Mouse (Mus musculus): ENCODE measurements around the gene Ddx20. TPM values are rescaled to one million over a fixed set of nuclear protein-coding genes. Genes with fewer than 3 reads are reported as not detected.

Gene Ddx20
- 21.3 and 28.1 TPM in 2 replicates for total RNA-seq (2015; ENCODE audit: low replicate concordance)
- total RNA-seq (2017; ENCODE audit: low replicate concordance) = 25.4 and 33.1 TPM in 2 replicates

DNA sequence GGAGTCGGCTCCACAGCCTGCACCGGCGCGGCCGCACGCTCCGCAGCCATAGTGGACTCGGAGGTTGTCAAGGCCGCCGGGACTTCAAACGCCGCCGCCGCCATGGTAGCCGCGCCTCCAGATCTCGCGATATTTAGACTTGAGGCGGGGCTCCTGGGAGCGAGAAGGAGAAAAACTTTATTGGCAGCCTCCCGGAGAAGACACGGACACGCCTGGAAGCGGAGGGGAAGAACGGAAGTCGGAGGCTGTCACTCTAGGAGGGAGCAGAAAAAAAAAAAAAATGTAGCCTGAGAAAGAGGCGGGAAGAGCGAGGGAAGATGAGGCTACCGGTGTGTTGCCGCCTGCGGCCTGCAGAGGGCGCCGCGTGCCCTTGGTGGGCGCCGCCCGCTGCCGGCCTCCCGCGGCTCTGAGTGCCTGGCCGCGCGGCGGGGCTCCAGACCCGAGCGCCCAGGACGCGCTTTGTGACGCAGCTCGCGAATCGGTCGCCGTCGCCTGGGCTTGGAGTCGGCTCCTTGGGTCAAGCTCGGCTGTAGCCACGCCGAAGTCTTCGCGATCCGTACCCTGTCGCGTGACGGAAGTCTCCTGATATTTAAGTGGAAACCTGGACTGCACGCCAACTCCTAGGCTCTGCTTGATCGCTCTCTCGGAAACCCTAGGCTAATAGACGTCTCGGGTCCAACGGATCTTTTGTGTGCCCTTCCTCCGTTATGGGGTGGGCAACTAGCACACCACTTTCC, at the start of gene Ddx20:
Gene Ddx20, minus strand, starts transcription at position 251 of the 737 bp plus-strand sequence.
- ATAC-seq (replicated peaks; ENCODE audit: low FRiP score, poor library complexity, severe bottlenecking) = peak; percentile 90

DNA sequence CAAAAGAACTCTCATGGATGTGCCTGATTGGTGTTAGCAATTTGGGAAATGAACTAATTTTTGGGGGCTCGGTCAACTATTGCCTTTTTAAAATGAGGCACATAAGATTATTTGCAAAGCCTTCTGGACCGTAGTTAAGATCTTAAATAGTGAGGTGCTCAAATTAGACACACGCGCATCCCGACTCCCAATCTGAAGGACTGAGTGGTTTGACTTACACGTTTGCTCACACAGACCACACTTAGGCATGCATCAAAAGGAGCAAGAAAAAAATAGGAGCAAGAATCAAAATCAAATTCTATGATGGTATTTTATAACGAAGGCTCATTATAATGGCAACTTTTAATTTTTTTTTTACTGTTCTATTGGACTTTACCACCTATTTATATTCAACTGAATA, 49.7 kb upstream of the Ddx20 start:
- ATAC-seq (replicated peaks; ENCODE audit: low FRiP score, poor library complexity, severe bottlenecking) = no peak

DNA sequence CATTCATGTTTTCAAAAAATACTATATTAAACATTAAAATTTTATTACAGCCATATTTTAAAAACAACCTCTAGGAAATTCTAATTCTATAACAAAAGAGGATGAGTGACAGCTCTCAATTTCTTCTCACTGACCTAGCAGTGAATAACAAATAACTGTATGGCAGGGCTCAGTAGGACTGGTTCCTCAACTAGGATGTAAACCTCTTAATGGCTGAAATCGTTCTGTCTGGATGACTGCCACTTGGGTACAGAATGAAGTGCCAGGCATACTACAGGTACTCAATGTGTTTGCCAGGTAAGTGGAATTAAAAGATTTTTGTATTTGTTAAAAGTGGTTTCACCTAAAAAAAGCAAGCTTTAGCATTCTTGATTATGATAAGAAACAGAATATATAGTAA, 48.8 kb upstream of the Ddx20 start:
- ATAC-seq (replicated peaks; ENCODE audit: low FRiP score, poor library complexity, severe bottlenecking) = no peak

DNA sequence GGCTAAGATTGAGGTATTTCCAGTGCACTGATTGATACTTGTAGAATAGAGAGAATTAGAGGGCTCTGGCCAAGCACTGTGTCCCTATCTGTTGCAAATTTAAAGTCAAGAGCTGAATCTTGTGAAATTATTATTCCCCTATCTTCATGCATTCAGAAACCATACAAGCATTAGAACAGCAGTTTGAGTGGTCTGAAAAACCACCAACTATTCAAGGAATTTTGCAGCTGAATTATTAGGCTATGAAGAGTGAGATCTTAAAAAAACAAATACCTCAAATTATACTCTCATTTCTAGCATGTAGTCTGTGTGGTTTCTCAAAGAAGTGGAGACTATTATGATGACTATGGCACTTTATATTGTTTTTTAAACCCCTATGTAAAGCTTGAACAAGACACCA, 47.9 kb upstream of the Ddx20 start:
- no peak for ATAC-seq (replicated peaks; ENCODE audit: low FRiP score, poor library complexity, severe bottlenecking)

DNA sequence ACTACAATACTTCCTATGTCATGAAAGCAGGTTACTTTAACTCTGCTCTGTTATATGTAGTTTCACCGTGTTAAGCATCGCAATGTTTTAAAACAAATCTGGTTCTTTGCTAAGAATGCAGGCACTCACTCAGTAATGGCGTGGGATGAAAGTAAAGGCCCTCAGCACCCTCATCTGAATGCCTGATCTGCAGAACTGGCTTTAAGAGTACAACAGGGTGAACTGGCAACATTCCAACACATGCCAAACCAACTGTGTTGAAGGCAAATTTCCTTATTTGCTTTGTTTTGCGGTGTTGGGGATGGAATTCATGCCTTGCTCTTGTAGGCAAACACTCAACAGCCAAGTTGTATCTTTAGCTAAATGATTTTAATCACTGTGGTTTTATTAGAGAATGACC, 46.2 kb upstream of the Ddx20 start:
- ATAC-seq (replicated peaks; ENCODE audit: low FRiP score, poor library complexity, severe bottlenecking) = no peak

DNA sequence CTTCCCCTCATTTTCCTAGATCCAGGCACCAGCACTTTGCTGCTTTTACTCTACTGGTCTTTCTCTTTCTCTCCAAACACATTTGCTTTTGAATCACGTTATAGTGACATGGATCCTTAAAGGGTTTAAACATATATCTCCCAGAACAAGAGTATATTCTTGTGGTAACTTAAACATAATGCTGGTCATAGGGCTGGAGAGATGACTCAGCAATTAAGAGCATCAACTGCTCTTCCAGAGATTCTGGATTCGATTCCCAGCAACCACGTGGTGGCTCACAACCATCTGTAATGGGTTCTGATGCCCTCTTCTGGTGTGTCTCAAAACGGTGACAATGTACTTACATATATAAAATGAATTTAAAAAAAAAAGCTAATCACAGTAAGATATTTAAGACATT, 45.0 kb upstream of the Ddx20 start:
- ATAC-seq (replicated peaks; ENCODE audit: low FRiP score, poor library complexity, severe bottlenecking) = no peak

DNA sequence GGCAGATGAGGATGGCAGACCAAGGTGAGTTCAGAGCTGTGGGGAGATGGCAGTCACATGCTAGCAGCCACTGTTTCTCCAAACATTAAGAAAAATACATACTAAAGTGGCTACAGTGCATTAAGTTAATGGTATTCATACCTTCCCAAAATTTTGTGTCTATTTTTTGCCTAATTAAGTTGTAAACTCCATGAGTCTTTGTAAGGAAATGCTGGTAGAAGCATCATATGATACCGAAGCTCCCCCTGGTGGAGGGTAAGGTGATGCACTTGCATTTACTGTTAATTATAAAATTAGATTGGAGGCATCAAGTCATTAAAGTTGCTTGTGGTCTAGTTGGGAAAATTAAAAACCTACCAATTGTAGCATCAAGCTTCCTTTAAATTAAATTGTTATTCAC, 38.7 kb upstream of the Ddx20 start:
- peak; percentile 58; the same call in 1 of the 2 replicates for ATAC-seq (replicated peaks; ENCODE audit: low FRiP score, poor library complexity, severe bottlenecking)

DNA sequence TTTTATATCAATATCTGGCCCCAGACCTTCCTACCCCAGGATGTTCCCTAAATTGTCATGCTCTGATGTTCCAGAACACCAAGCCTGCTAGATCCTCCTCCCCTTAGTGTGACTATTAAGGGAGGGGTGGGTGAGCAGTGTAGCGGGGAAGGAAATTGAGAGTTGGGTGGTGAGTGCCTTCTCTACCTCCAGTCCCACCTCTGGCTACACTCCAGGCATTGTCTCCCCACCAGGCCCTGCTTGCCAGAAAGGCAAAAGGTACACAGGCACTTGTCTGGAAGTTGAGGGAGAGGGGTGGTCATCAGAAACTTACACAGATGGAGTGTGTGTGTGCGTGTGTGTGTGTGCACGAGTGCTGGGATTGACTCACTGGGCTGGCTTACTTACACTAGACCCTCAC, 35.1 kb upstream of the Ddx20 start:
- no peak for ATAC-seq (replicated peaks; ENCODE audit: low FRiP score, poor library complexity, severe bottlenecking)

DNA sequence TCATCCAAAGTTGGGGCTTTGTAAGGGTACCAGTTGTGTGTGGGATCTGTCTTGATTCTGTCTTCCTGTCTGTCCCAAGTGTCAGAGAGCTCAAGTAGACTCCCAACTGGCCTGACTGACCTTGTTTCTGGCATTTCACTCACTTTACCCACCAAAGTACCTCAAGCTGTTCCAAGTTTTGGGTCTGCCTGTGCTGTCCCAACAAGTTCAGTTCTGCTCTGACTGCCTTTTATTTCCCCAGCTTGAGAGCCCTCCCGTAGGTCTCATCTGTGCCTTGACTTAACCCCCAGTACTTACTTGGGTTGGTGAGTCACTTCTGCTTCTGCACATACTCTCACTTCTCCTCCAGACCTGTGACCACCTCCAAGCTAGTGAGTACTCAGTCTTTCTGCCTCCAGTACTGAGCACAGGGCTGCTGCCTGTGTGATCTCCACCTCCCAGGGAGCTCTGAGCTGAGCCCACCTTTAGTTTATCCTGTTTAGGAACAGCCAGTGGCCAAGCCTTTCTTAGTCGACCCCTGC, 34.4 kb upstream of the Ddx20 start:
- ATAC-seq (replicated peaks; ENCODE audit: low FRiP score, poor library complexity, severe bottlenecking) = no peak

DNA sequence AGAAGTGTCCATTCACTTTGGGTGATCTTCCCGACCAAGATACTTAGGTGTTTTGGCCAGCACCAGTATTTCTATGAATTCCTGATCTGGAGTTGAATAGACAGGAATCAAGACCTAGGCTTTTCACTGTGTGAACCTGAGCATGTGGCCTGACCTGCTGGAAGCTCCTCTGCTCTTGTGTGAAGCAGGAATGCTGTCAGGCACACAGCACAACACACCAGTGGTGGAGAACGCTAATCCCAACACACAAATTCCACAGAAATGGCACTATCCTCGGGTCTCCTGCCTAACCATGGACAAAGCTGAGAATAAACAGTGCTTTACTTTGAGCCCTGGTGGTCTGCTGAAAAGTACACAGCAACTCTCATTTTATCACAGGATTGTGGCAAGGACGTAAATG, 33.1 kb upstream of the Ddx20 start:
- no peak for ATAC-seq (replicated peaks; ENCODE audit: low FRiP score, poor library complexity, severe bottlenecking)

DNA sequence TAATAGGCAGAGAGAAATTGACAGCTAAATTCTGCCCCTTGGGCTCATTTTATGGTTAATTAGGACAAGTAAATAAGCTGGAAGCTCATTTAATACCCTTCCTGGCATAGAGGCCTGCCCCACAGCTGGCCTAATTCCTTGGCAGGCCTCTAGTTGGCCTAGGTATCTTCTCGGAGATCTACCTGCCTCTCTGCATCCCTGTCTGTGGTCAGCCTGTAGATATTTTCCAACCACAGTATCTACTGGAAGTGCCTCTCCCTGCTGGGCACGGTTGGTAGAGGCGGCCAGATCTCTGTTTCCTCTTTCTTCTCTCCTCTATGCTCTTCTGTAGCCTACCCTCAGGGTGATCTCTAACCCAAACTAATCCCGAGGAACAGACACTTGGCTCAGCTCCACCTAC, 32.6 kb upstream of the Ddx20 start:
- no peak for ATAC-seq (replicated peaks; ENCODE audit: low FRiP score, poor library complexity, severe bottlenecking)

DNA sequence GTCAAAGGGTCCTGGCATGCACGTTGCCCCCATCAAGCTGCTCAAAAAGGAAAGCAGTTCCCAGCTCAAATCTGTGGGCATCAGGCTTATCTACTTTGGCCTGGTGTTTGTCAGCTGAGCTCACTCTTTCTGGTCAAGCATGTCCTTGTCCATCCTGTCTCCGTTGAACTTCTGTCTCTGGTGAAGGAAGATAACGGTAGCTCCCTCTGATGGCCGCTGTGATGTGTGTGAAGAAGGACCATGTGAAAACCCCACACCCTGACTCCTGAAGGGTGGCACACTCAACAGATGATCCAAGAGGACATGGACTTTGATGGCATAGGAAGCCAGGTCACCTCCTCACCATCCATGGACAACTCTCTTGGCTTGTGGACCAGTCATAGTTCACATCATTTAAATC, 31.4 kb upstream of the Ddx20 start:
- ATAC-seq (replicated peaks; ENCODE audit: low FRiP score, poor library complexity, severe bottlenecking) = no peak

DNA sequence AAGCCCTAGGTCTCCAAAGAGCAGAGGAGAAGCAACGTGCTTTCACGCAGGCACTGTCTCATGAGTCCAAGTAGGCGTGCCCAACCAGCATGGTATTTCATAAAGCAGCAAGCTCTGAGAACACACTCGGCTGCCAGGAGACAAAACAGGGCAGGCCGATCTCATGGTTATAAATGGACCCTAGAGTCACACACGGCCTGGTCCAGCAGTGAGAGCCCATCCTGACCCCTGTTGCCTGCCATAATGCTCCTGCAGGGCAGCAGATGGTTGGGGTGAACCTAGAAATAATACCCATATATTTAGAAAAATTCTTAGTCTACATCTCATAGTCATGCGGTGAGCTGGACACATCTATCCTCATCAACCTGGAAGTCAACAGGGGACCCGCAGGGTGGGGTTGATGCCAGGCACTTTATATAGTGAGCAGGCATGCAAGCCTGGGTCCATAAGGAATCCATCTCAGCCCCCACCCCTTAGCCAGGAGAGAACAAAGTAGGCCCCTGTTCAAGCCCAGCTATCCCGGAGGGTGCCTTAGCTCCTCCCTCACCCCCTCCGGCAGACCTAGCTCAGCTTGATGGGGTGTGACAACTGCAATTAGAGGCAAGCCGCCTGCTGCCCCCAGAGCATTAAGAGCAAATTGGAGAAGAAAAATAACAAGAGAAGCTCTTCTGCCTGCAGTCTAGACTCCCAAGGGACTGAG, 30.6 kb upstream of the Ddx20 start:
- no peak for ATAC-seq (replicated peaks; ENCODE audit: low FRiP score, poor library complexity, severe bottlenecking)

DNA sequence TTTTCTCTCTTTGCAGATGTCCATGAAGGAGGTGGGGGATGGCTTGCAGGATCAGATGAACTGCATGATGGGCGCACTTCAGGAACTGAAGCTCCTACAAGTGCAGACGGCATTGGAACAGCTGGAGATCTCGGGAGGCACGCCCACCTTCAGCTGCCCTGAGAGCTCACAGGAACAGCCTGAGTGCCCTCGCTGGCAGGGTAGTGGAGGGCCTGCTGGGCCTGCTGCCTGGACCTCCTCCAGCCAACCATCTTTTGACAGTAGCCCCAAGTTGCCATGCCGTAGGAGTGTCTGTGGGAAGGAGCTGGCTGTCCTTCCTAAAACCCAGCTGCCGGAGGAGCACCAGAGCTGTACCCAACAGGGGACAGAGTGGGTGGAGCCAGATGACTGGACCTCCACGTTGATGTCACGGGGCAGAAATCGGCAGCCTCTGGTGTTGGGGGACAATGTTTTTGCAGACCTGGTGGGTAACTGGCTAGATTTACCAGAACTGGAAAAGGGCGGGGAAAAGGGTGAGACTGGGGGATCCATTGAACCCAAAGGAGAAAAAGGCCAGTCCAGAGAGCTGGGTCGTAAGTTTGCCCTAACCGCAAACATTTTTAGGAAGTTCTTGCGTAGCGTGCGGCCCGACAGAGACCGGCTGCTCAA, 29.1 kb upstream of the Ddx20 start:
- no peak for ATAC-seq (replicated peaks; ENCODE audit: low FRiP score, poor library complexity, severe bottlenecking)

DNA sequence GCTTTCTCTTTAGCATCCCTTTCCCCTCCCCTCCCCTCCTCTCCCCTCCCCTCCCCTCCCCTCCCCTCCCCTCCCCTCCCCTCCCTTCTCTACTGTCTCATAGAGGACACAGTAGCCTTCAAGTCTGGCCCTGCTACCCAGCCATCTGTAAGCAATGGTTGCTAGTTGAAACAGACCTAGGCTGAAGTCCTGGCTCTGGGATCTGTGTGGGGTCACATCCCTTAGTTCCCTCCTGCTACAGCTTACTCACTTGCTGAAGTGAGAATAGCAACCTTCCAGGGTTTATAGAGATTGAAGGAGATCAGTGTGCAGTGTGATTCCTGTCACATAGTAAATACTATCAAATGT, 27.4 kb upstream of the Ddx20 start:
- no peak for ATAC-seq (replicated peaks; ENCODE audit: low FRiP score, poor library complexity, severe bottlenecking)

DNA sequence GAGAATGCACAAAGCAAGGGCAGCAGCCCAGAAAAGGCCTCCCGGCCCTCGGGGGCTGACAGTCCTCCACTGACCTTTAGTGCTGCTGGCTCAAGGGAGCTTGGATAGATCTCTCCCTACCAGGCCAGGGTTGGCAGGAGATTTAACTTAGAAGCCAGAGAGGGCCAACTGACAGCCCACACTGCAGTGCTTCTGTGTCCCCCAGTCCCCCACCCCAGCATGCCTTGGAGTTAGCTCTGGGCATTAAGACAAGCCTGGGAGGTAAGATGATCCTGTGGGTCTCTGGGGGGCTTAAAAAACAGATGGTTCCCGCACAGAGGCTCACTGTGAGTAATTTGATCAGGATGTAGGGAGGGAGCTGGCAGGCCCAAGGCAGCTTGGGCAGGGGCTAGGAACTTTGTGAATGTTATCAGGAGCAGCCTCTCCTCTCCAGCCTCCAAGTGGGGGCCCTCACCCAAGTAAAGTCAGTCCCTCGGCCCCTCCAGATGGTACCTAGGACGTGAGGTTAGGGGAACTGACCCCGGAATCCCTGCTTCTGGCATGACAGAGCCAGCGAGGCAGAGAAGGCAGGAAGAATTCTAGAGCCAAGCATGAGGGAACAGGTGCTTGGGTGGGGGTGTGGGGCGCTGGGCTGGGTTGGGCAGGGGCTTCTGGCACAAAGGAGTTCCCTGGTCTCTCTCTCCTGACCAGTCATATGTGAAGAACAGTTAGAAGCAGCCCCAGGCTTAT, 26.9 kb upstream of the Ddx20 start:
- ATAC-seq (replicated peaks; ENCODE audit: low FRiP score, poor library complexity, severe bottlenecking) = no peak

DNA sequence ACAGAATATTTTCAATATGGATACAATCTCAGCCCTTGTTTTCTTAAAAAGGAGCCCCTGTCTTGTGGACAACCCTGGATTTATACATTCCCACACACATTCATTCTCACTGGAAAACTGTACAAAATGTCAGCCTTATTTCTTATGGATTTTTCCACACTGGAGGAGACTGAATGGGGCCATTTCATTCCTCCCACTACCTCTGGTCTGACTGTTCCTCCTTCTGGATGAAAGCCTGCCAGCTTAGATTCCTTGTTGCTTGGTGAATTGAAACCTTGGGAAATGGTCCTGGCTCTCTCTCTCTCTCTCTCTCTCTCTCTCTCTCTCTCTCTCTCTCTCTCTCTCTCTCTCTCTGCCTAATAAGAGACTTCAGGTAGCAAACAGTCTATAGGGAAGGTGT, 25.5 kb upstream of the Ddx20 start:
- ATAC-seq (replicated peaks; ENCODE audit: low FRiP score, poor library complexity, severe bottlenecking) = no peak

DNA sequence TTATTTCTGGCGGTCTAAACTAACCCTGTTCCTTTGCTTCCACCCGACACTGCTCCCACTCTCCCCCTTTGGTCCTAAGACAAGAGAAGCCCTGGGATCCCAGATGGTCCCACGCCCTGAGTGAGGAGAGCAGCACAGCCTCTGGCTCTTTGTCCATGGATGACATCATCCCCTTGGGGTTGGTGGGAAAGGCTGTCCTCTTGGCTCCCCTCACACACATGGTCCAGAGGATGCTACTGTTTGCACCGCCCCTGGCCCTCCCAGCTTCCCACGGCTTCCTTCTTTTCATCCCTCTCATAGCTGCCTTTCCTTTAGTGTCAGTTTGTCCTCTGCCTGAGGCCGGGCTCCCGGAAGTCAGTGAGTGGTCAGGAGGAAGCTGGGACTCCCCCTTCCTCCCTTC, 24.4 kb upstream of the Ddx20 start:
- no peak for ATAC-seq (replicated peaks; ENCODE audit: low FRiP score, poor library complexity, severe bottlenecking)

DNA sequence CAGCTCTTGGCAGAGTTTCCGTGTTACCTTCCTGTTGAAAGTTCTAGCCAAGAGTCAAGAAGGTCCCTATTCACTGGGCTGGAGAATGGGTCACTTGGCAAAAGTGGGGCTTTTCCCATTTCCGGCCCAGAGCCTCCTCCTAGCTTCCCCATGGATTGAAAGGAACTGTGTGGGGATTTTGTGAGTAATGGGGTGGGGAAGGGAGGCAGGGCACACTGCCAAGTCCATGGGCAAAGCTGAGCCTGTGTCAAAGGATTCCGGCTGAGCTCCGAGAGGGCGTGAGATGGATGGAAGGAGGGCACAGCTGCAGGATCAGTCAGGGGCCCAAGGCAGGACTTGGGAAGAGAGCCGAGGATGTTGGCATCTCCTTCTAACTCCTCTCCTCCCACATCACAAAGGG, 22.9 kb upstream of the Ddx20 start:
- no peak for ATAC-seq (replicated peaks; ENCODE audit: low FRiP score, poor library complexity, severe bottlenecking)

DNA sequence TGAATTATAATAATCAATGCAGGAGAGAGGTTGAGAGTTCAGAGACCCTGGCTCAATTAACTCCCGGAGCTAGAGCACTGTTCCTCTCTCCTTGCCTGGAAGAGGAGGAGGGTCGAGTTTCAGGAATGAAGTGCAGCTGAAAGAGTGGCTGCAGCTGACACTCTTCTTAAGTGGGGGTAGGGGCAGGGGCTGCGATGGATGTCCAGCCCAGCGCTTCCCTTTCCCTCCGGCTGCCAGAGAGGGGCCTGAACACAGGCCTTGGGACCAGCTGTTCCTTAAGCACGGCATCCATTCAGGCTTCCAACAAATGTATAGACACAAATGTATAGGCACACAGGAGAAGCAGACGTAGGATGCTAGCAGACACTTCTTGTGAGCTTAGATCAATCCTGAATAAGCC, 20.2 kb upstream of the Ddx20 start:
- ATAC-seq (replicated peaks; ENCODE audit: low FRiP score, poor library complexity, severe bottlenecking) = no peak
